Mouse (Mus musculus) megakaryocyte, adult 5-6 weeks (primary cell): ENCODE results near the gene Osmr. TPM values are rescaled to one million over a fixed set of nuclear protein-coding genes. Genes with fewer than 3 reads are reported as not detected.

Source experiments
- ATAC-seq: 2 replicates; pipeline ENCODE4 v1.8.0; 2016; ENCODE audit warnings: mild to moderate bottlenecking, inconsistent platforms; ENCODE audit not compliant: poor library complexity, severe bottlenecking
- total RNA-seq, 2 experiments: library from RNA; stranded (forward) in 1 of 2; stranded (reverse) in 1 of 2; fragments of 153-499, 151-499 nt in 1 of 2; fragments of 221-1000, 200-1000 nt in 1 of 2; gene quantifications; 2 replicates each; pipeline versions ENCODE4 v1.2.3 to v1.2.4; 2015 to 2017

Gene Osmr
- 0.02 TPM in 1 of 2 replicates, not detected in the other for total RNA-seq (2015)
- 0.77 TPM in 1 of 2 replicates, not detected in the other for total RNA-seq (2017)

- no peak for ATAC-seq
Measured at GRCm38 (mm10) chr15:6874601-6875019, at the start of gene Osmr. Osmr (minus strand) TSS chr15:6874969.

GRCm38 (mm10) chr15:6919406-6919805 lies 44.6 kb upstream of the Osmr start:
- ATAC-seq, result no peak

- no peak for ATAC-seq
Measured at GRCm38 (mm10) chr15:6914163-6914562, 39.4 kb upstream of the Osmr start.

GRCm38 (mm10) chr15:6909669-6910068 lies 34.9 kb upstream of the Osmr start:
- peak; percentile 89 for ATAC-seq

- ATAC-seq, result no peak
Measured at GRCm38 (mm10) chr15:6909084-6909483, 34.3 kb upstream of the Osmr start.

GRCm38 (mm10) chr15:6908601-6909000 lies 33.8 kb upstream of the Osmr start:
- no peak for ATAC-seq

- no peak for ATAC-seq
Measured at GRCm38 (mm10) chr15:6906260-6907047, 31.7 kb upstream of the Osmr start.

GRCm38 (mm10) chr15:6905726-6906125 lies 31.0 kb upstream of the Osmr start:
- ATAC-seq, result no peak

- no peak for ATAC-seq
Measured at GRCm38 (mm10) chr15:6903286-6903975, 28.7 kb upstream of the Osmr start.

- no peak for ATAC-seq
Measured at GRCm38 (mm10) chr15:6901982-6902639, 27.3 kb upstream of the Osmr start.

- ATAC-seq, result no peak
Measured at GRCm38 (mm10) chr15:6901236-6901635, 26.5 kb upstream of the Osmr start.

- ATAC-seq, result no peak
Measured at GRCm38 (mm10) chr15:6884260-6884659, 9.5 kb upstream of the Osmr start.

GRCm38 (mm10) chr15:6883816-6884215 lies 9.0 kb upstream of the Osmr start:
- no peak for ATAC-seq

GRCm38 (mm10) chr15:6883091-6883490 lies 8.3 kb upstream of the Osmr start:
- ATAC-seq, result no peak

GRCm38 (mm10) chr15:6882180-6882579 lies 7.4 kb upstream of the Osmr start:
- ATAC-seq, result no peak

- ATAC-seq, result no peak
Measured at GRCm38 (mm10) chr15:6881211-6881610, 6.4 kb upstream of the Osmr start.

- ATAC-seq, result no peak
Measured at GRCm38 (mm10) chr15:6873807-6874600, 765 bp downstream of the Osmr start.

GRCm38 (mm10) chr15:6873154-6873806 lies 1.5 kb downstream of the Osmr start:
- no peak for ATAC-seq

GRCm38 (mm10) chr15:6871621-6872359 lies 3.0 kb downstream of the Osmr start:
- no peak for ATAC-seq

- no peak for ATAC-seq
Measured at GRCm38 (mm10) chr15:6866888-6867287, 7.9 kb downstream of the Osmr start.
